Mouse (Mus musculus): ENCODE measurements around the gene Bptf. TPM values are rescaled to one million over a fixed set of nuclear protein-coding genes. Genes with fewer than 3 reads are reported as not detected.
A peak's percentile ranks its signal among the peaks of the same experiment; 100 is the strongest.
"Not testable (repeated sequence)": the region's sequence is repeated elsewhere in the genome, so short reads cannot be mapped to it uniquely, and the experiment has no call there.

Bptf gene
- polyA plus RNA-seq, 1 experiment from 2014 or later: 45.5 TPM

DNA sequence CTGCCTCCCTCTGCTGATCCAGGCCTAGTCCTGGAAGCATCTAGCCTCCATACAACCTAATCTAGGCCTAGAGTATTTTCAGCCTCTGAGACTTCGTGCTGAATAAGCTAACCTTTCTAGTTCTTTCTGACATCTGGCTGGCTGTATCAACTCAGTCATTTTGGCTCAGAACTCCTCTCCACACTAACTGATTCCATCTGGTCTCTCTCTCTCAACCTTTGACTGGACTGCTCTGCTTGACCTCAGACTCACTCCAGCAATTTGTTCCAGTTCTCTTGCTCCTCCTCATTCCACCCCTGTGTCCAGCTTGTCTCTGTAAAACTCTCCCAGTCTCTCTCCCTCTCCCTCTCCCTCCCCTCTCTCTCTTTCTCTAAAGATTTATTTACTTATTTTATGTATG lies 115.0 kb downstream of the Bptf start:
- no peak for ATAC-seq (ENCODE audit: insufficient number of reproducible peaks, insufficient read depth, low FRiP score, low TSS enrichment, low read depth)
- Histone ChIP-seq H3K4me2 (no peak overlapping the region), H3K27ac (no peak overlapping the region), H3K27me3 (no peaks in the 10 kb centered on the region), H3K36me3 (no peaks in the 10 kb centered on the region), H3K4me3 (replicated peaks) (no peak overlapping the region), H3K9me3 (no peaks in the 10 kb centered on the region), H3K4me1 (replicated peaks) (no peaks in the 10 kb centered on the region), H3K9ac (replicated peaks) (no peak overlapping the region)
- 12% methylated on average over 1 of the region's 1 CpGs for WGBS

DNA sequence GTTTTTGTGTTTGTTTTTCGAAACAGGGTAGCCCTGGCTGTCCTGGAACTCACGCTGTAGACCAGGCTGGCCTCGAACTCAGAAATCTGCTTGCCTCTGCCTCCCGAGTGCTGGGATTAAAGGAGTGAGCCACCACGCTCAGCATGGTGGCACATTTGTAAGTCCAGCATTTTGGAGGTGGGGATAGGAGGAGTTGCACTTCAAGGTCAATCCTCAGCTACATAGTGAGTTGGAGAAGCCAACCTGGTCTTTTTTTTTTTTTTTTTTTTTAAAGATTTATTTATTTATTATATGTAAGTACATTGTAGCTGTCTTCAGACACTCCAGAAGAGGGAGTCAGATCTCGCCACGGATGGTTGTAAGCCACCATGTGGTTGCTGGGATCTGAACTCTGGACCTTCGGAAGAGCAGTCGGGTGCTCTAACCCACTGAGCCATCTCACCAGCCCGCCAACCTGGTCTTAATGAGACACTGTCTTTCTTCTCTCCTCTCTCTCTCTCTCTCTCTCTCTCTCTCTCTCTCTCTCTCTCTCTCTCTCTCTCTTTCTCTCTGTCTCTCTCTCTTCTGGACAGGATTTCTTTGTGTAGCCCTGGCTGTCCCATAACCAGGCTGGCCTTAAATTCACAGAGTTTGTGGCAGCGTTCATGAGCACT lies 116.3 kb downstream of the Bptf start:
- WGBS: 76% methylated on average over 10 of the region's 11 CpGs

DNA sequence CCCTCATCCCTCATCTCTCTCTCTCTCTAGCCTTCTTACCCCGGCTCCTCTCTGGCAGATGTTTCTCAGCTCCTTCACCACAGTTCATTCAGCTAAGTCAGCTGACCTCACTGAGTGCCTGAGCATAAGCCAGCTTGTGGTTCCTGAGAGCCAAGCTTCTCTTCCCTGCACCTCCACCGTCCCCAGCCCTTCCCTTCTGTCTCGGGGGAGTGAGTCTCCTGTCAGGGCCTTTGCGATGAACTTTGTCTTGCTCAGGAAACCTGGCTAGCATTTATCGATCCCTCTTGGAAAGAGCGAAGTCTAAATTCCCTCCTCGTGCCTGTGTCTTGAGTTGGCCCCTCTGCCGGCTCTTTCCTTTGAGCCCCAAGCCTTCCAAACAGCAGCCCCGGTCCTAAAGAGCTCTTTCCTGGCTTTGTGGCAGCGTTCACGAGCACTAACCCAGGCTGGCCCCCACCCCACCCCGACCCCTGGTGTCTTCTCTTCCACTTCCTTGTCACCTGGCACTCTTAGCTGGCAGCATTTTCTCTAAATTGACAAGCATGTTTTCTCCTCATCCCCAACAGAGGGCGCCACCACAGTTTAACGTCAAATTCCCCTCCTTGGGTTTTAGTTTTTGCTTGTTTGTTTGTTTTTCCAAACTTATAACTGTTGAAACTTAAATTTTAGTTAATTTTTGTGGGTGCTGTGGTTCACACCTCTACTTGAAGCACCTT lies 117.2 kb downstream of the Bptf start:
- H3K27ac ChIP-seq: no peak overlapping the region
- WGBS: 45% methylated on average over 14 of the region's 14 CpGs
- no peak for ATAC-seq (ENCODE audit: insufficient number of reproducible peaks, insufficient read depth, low FRiP score, low TSS enrichment, low read depth)

More for the DNA sequence above, 116.3 kb downstream of the Bptf start:
- not testable (repeated sequence) for H3K9ac ChIP-seq (replicated peaks); H3K36me3 ChIP-seq; ATAC-seq (ENCODE audit: insufficient number of reproducible peaks, insufficient read depth, low FRiP score, low TSS enrichment, low read depth); H3K4me1 ChIP-seq (replicated peaks); H3K27ac ChIP-seq; H3K4me2 ChIP-seq; H3K27me3 ChIP-seq; H3K9me3 ChIP-seq; H3K4me3 ChIP-seq (replicated peaks)

DNA sequence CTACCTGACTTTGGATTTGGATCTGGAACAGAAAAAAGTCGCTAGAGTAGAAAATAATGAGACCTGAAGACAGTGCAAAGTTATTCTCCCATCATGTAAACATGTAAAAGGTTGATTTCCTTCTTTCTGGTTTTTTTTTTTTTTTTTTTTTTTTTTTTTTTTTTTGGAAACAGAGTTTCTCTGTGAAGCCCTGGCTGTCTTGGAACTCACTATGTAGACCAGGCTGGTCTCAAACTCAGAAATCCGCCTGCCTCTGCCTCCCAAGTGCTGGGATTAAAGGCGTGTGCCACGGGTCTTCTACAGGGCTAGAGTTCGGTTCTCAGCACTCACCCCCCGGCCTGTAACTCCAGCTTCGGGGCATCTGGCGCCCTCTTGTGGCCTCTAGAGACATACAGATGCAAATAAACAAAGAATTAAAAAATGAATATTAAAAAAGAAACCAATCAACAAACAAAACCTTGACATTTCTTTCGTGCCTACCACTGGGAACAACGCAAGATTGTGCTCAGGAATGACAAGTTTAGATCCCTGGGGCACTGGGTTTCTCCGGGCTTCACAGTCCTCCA lies 117.8 kb downstream of the Bptf start:
- Histone ChIP-seq H3K4me1 (replicated peaks) (peaks cover 8% of the 10 kb centered on the region), H3K36me3 (no peaks in the 10 kb centered on the region), H3K9ac (replicated peaks) (no peak overlapping the region), H3K4me2 (no peak overlapping the region), H3K27me3 (no peaks in the 10 kb centered on the region), H3K9me3 (no peaks in the 10 kb centered on the region), H3K27ac (no peak overlapping the region), H3K4me3 (replicated peaks) (no peak overlapping the region)
- WGBS: 77% methylated on average over 11 of the region's 11 CpGs
- no peak for ATAC-seq (ENCODE audit: insufficient number of reproducible peaks, insufficient read depth, low FRiP score, low TSS enrichment, low read depth)

More for the DNA sequence above, 117.2 kb downstream of the Bptf start:
- Histone ChIP-seq H3K4me3 (replicated peaks) (no peak overlapping the region), H3K4me1 (replicated peaks) (peaks cover 8% of the 10 kb centered on the region), H3K27me3 (no peaks in the 10 kb centered on the region), H3K36me3 (no peaks in the 10 kb centered on the region), H3K9ac (replicated peaks) (no peak overlapping the region), H3K9me3 (no peaks in the 10 kb centered on the region), H3K4me2 (no peak overlapping the region)

DNA sequence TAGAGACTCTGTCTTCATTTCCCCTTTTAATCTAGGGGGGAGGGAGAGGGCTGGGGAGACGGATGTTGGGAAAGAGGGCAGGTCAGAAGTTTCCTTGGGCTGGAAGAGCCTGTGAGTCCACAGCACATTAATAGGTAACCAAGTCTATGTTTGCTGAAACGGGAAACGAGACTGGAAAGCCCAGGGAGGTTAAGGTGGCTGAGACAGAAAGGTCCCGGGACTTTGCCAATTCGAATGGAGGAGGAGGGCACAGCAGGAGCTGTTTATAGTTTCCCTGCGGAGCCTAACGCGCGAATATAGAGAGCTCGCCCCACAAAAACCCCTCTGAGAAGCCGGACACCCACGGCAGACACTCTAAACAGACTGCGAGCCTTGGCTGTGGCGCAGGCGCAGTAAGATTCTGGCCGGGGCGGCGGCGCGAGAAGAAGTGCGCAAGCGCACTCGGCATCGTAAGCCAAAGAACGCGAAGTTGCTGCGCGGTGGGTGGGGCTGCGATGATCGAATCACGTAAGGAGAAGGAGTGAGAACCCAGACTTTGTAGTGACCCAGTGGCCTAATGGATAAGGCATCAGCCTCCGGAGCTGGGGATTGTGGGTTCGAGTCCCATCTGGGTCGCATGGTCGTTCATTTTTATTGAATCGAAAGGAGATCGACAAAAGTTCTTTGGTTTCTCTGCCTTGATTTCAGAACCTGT lies 119.5 kb downstream of the Bptf start:
- Histone ChIP-seq H3K36me3 (no peaks in the 10 kb centered on the region), H3K4me2 (peak overlapping the region; percentile 57), H3K4me3 (replicated peaks) (peak overlapping the region; percentile 54), H3K27ac (peak overlapping the region; percentile 94), H3K9me3 (no peaks in the 10 kb centered on the region), H3K27me3 (no peaks in the 10 kb centered on the region), H3K4me1 (replicated peaks) (peaks cover 8% of the 10 kb centered on the region), H3K9ac (replicated peaks) (peak overlapping the region; percentile 62)
- peak; percentile 93 for ATAC-seq (ENCODE audit: insufficient number of reproducible peaks, insufficient read depth, low FRiP score, low TSS enrichment, low read depth)
- WGBS: under 1% methylated on average over 37 of the region's 37 CpGs

DNA sequence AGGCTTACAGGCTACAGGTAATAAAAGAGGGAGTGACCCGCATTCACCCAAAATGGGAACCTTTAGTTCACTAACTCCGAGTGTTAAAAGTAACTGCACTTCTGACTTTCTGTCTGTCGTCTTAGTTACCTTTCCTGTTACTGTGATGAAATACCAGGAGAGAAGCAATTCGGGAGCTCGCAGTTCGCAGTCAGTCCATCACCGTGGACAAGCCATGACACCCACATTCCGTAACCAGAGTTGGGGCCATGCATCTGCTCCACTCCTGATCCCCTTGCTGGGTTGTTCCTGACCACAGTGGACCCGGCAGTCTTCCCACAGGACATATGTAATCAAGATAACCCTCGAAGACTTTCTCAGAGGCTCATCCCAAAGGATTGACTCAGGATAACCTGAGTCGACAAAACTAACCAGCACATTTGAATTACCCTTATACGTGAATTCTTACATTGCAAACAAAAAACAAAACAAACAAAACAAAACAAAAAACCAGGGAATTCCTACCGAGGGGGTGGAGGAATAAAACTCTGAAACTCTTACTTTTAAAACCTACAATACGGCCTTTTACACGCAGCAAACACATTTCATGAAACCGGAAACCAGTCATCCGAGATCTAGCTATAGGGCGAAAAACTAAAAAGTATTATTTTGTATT lies 120.1 kb downstream of the Bptf start:
- 29% methylated on average over 18 of the region's 18 CpGs for WGBS
- H3K4me1 ChIP-seq (replicated peaks): peaks cover 8% of the 10 kb centered on the region
- no peaks in the 10 kb centered on the region for H3K36me3 ChIP-seq
- H3K9me3 ChIP-seq: no peaks in the 10 kb centered on the region
- H3K4me2 ChIP-seq: peak overlapping the region; percentile 57
- H3K4me3 ChIP-seq (replicated peaks): peak overlapping the region; percentile 54
- H3K27me3 ChIP-seq: no peaks in the 10 kb centered on the region
- no peak for ATAC-seq (ENCODE audit: insufficient number of reproducible peaks, insufficient read depth, low FRiP score, low TSS enrichment, low read depth)
- peak overlapping the region; percentile 62 for H3K9ac ChIP-seq (replicated peaks)
- H3K27ac ChIP-seq: peak overlapping the region; percentile 94

DNA sequence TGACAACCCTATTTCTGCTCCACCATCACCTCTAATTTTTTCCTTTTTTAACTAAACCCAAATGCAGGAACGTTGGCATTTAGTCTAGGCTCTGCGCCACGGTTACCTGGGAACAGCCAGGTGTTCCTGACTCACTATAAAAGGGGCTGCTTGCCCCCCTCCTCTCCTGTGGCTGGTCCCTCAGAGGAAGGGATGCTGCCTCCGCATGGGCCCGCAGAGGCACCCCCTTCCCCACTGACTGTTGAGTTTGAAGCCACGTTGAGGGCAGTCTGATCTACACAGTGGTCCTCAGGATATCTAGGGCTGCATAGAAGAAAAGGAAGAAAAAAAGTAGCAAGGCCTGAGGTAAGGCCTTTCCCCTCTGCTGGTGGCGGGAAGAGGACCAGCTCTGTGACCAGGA lies 120.8 kb downstream of the Bptf start:
- Histone ChIP-seq H3K9me3 (no peaks in the 10 kb centered on the region), H3K36me3 (no peaks in the 10 kb centered on the region), H3K27me3 (no peaks in the 10 kb centered on the region), H3K4me2 (0 out of 2 replicates have a peak overlapping the region, but pooled peaks have one; percentile 57), H3K9ac (replicated peaks) (no peak overlapping the region), H3K4me3 (replicated peaks) (no peak overlapping the region), H3K4me1 (replicated peaks) (peaks cover 8% of the 10 kb centered on the region), H3K27ac (no peak overlapping the region)
- no peak for ATAC-seq (ENCODE audit: insufficient number of reproducible peaks, insufficient read depth, low FRiP score, low TSS enrichment, low read depth)
- WGBS: 71% methylated on average over 7 of the region's 7 CpGs

DNA sequence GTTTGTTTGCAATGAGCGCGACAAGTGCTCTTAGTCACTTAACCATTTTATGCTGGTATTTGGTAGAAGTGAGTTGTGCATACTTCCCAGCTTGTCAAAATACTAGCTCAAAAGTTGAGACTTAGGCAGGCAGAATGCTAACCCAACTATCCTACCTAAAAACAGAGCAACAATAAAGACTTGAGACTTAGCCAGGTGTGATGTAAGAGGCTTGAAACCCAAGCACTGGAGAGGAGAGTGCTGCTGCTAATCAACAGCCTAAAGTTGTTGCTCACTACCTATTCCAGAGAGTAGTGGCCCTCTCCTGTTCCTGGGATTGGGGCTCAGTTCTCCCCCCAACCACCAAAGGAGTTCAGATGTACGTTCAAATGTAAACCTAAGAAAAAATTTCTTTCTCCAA lies 121.5 kb downstream of the Bptf start:
- no peak overlapping the region for H3K4me3 ChIP-seq (replicated peaks)
- WGBS: 92% methylated on average over 3 of the region's 3 CpGs
- H3K9ac ChIP-seq (replicated peaks): no peak overlapping the region
- ATAC-seq (ENCODE audit: insufficient number of reproducible peaks, insufficient read depth, low FRiP score, low TSS enrichment, low read depth): no peak
- H3K9me3 ChIP-seq: no peaks in the 10 kb centered on the region
- no peaks in the 10 kb centered on the region for H3K27me3 ChIP-seq
- H3K4me2 ChIP-seq: no peak overlapping the region
- H3K4me1 ChIP-seq (replicated peaks): peaks cover 8% of the 10 kb centered on the region
- H3K27ac ChIP-seq: no peak overlapping the region
- no peaks in the 10 kb centered on the region for H3K36me3 ChIP-seq

DNA sequence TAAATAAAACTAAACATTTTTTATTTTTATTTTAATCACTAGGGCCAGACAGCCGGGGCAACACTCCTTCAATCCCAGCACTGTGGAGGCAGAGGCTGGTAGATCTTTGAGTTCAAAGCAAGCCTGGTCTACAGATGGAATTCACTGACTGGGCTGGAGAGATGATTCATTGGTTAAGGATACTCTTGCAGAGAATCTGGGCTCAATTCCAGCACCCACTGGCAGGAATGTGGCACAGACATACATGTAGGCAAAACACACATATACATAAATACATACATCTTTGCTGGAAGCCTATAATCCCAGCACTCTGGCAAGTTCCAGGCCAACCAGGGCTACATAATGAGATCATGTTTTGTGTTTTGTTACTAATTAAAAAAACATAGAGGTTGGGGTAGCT lies 126.4 kb downstream of the Bptf start:
- Histone ChIP-seq H3K4me1 (replicated peaks) (no peaks in the 10 kb centered on the region), H3K4me3 (replicated peaks) (no peak overlapping the region), H3K9me3 (no peaks in the 10 kb centered on the region), H3K27me3 (no peaks in the 10 kb centered on the region), H3K27ac (no peak overlapping the region), H3K4me2 (no peak overlapping the region), H3K36me3 (no peaks in the 10 kb centered on the region), H3K9ac (replicated peaks) (no peak overlapping the region)
- WGBS: 84% methylated on average over 1 of the region's 1 CpGs
- no peak for ATAC-seq (ENCODE audit: insufficient number of reproducible peaks, insufficient read depth, low FRiP score, low TSS enrichment, low read depth)

DNA sequence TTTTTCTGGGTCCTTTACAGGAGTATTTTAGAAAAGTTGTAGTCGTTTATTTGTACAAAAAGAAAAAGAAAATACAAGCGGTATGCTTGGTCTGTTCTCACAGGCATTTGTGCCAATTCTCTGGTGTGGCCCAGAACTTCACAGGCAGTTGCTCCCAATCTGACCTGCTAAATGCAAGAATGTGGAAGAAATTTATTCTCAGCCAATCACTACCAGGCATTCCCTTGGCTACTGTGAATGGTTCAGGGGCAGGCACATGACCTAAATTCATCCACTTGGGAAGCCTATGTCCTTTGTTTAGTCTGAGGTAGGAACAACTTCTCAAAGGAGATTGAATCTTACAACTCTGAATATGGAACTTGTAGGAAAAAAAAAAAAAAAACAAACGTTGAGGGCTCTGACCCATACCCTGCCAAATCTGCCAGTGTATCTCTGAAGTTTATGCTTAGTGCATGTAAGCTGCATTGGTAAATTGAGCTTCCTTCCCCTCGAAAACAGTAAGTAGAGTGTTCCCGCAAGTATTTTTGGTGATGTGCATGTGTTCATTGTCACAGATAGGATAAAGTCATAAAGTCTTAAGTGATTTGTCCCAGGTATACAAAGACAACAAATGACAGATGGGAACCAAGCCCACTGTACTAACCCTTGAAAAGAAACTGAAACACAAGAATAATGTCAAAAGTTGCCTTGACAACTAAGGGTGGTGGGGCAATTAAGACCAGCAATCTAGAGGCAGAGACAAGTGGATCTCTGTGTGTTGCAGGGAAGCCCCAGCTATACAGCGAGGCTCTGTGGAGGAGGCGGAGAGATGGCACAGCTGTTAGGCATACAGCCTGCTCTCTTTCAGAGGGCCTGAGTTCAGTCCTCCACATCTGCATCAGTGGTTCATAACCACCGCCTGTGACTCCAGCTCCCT lies 129.9 kb downstream of the Bptf start:
- peaks cover 4% of the 10 kb centered on the region for H3K36me3 ChIP-seq
- no peak overlapping the region for H3K4me3 ChIP-seq (replicated peaks)
- no peaks in the 10 kb centered on the region for H3K27me3 ChIP-seq
- WGBS: 59% methylated on average over 8 of the region's 8 CpGs
- H3K27ac ChIP-seq: no peak overlapping the region
- peaks cover 9% of the 10 kb centered on the region for H3K4me1 ChIP-seq (replicated peaks)
- no peak overlapping the region for H3K9ac ChIP-seq (replicated peaks)
- no peaks in the 10 kb centered on the region for H3K9me3 ChIP-seq
- no peak overlapping the region for H3K4me2 ChIP-seq
- no peak for ATAC-seq (ENCODE audit: insufficient number of reproducible peaks, insufficient read depth, low FRiP score, low TSS enrichment, low read depth)

Data from limb, embryonic 12.5 days (tissue).